Mouse (Mus musculus) embryonic stem cell, embryonic (primary cell): ENCODE results near the gene Sept4.

Experiments used
- CTCF ChIA-PET, 4 experiments: fragments of 300-600 bp in 2 of 4; fragments of 350-600 bp in 2 of 4; sonication (Branson Sonifier 250); formaldehyde crosslinking; loops; one replicate each; lab custom pipeline; 2022; ENCODE audit warnings: inconsistent platforms in 2 of 4; lab: Charles Lee
- POLR2A ChIA-PET, 4 experiments: fragments of 300-600 bp in 2 of 4; fragments of 350-600 bp in 2 of 4; sonication (Branson Sonifier 250); formaldehyde crosslinking; loops; one replicate each; lab custom pipeline; 2022; ENCODE audit warnings: antibody characterized with exemption in 4 of 4, inconsistent platforms in 1 of 4; lab: Charles Lee

The Sept4 gene

GRCm38 (mm10) chr11:87568255-87568953 is at the start of gene Sept4:
Gene Sept4, plus strand, starts transcription at chr11:87568903.
- POLR2A ChIA-PET: interaction anchor here in 2 of 4 experiments (2.5 to 2.8 kb wide), 2 partner anchors 10 to 23 kb away, joined by 6 to 12 read pairs; partner anchors contain the start of gene Mtmr4 (in 1 of the 2)
- CTCF ChIA-PET: no interaction called here

GRCm38 (mm10) chr11:87519260-87519659 is 49.4 kb upstream of the Sept4 start:
- ChIA-PET CTCF (interaction anchor here (0.6 to 2.3 kb wide), 5 partner anchors 12 to 15 kb away, joined by 3 to 9 read pairs (median 4); no protein-coding TSS in a partner anchor), POLR2A (interaction anchor here in 3 of 4 experiments (0.6 to 1.6 kb wide), 8 partner anchors 50 to 115 kb away, joined by 3 to 9 read pairs (median 6); partner anchors contain the start of genes Rad51c (in 1 of the 3) and Tex14 (in 1 of the 3))

- POLR2A ChIA-PET: interaction anchor here in 1 of 4 experiments (1.9 to 2.1 kb wide), 3 partner anchors 8 to 16 kb away, joined by 5 read pairs; no protein-coding TSS in a partner anchor
- CTCF ChIA-PET: interaction anchor here in 3 of 4 experiments (0.6 to 1.7 kb wide), 4 partner anchors 8 to 73 kb away, joined by 3 to 8 read pairs (median 4); no protein-coding TSS in a partner anchor
These were observed 45.2 kb upstream of the Sept4 start for GRCm38 (mm10) chr11:87523466-87523865.

GRCm38 (mm10) chr11:87523967-87524366 is 44.7 kb upstream of the Sept4 start:
- POLR2A ChIA-PET: interaction anchor here in 1 of 4 experiments (1.9 to 2.1 kb wide), 2 partner anchors 8 to 10 kb away, joined by 5 read pairs; no protein-coding TSS in a partner anchor
- CTCF ChIA-PET: interaction anchor here in 1 of 4 experiments (0.6 kb wide), 1 partner anchor 72 kb away, joined by 8 read pairs; no protein-coding TSS in a partner anchor

- POLR2A ChIA-PET: interaction anchor here in 1 of 4 experiments (0.7 kb wide), 1 partner anchor 126 kb away, joined by 3 read pairs; no protein-coding TSS in a partner anchor
- CTCF ChIA-PET: no interaction called here
These were observed 43.9 kb upstream of the Sept4 start for GRCm38 (mm10) chr11:87524780-87525179.

- CTCF ChIA-PET: interaction anchor here in 3 of 4 experiments (0.6 to 0.7 kb wide), 3 partner anchors 38 to 314 kb away, joined by 3 to 4 read pairs (median 3); no protein-coding TSS in a partner anchor
- POLR2A ChIA-PET: interaction anchor here in 3 of 4 experiments (0.5 to 1.8 kb wide), 9 partner anchors 23 to 520 kb away, joined by 3 to 4 read pairs (median 3); no protein-coding TSS in a partner anchor
These were observed 41.3 kb upstream of the Sept4 start for GRCm38 (mm10) chr11:87527364-87527763.

GRCm38 (mm10) chr11:87527990-87528389 is 40.7 kb upstream of the Sept4 start:
- ChIA-PET CTCF (interaction anchor here in 2 of 4 experiments (0.6 to 0.7 kb wide), 2 partner anchors 75 to 315 kb away, joined by 3 read pairs; no protein-coding TSS in a partner anchor), POLR2A (interaction anchor here in 3 of 4 experiments (0.6 to 1.4 kb wide), 3 partner anchors 101 to 1401 kb away, joined by 3 to 6 read pairs (median 4); no protein-coding TSS in a partner anchor)

GRCm38 (mm10) chr11:87531695-87532094 is 37.0 kb upstream of the Sept4 start:
- POLR2A ChIA-PET: interaction anchor here in 3 of 4 experiments (0.8 to 2.8 kb wide), 26 partner anchors 9 to 127 kb away, joined by 3 to 9 read pairs (median 5); partner anchors contain the start of genes Mtmr4 (in 1 of the 3), Rad51c (in 1 of the 3) and Tex14 (in 1 of the 3)
- CTCF ChIA-PET: interaction anchor here (0.6 to 2.0 kb wide), 42 partner anchors 9 to 1347 kb away, joined by 3 to 9 read pairs (median 3); partner anchors contain the start of gene Mtmr4 (in 2 of the 4)

GRCm38 (mm10) chr11:87542285-87542684 is 26.4 kb upstream of the Sept4 start:
- POLR2A ChIA-PET: interaction anchor here in 2 of 4 experiments (0.5 to 1.3 kb wide), 4 partner anchors 49 to 97 kb away, joined by 3 to 4 read pairs (median 4); no protein-coding TSS in a partner anchor
- CTCF ChIA-PET: interaction anchor here in 1 of 4 experiments (0.6 kb wide), 1 partner anchor 33 kb away, joined by 3 read pairs; no protein-coding TSS in a partner anchor

GRCm38 (mm10) chr11:87542906-87543305 is 25.8 kb upstream of the Sept4 start:
- POLR2A ChIA-PET: interaction anchor here in 3 of 4 experiments (0.5 to 1.3 kb wide), 6 partner anchors 48 to 117 kb away, joined by 3 to 4 read pairs (median 4); no protein-coding TSS in a partner anchor
- CTCF ChIA-PET: interaction anchor here in 1 of 4 experiments (0.6 kb wide), 1 partner anchor 32 kb away, joined by 3 read pairs; no protein-coding TSS in a partner anchor

GRCm38 (mm10) chr11:87553342-87553741 is 15.4 kb upstream of the Sept4 start:
- ChIA-PET CTCF (no interaction called here), POLR2A (no interaction called here)

GRCm38 (mm10) chr11:87554386-87554785 is 14.3 kb upstream of the Sept4 start:
- CTCF ChIA-PET: interaction anchor here in 1 of 4 experiments (0.7 kb wide), 1 partner anchor 504 kb away, joined by 3 read pairs; no protein-coding TSS in a partner anchor
- POLR2A ChIA-PET: interaction anchor here in 2 of 4 experiments (1.2 to 1.4 kb wide), 3 partner anchors 37 to 150 kb away, joined by 3 to 7 read pairs (median 4); partner anchors contain the start of genes Mtmr4 (in 1 of the 2), Rad51c (in 1 of the 2) and Tex14 (in 1 of the 2)

GRCm38 (mm10) chr11:87555106-87555703 is 13.5 kb upstream of the Sept4 start:
- POLR2A ChIA-PET: interaction anchor here in 3 of 4 experiments (0.5 to 1.4 kb wide), 4 partner anchors 36 to 151 kb away, joined by 3 to 7 read pairs (median 4); partner anchors contain the start of genes Mtmr4 (in 1 of the 3), Rad51c (in 1 of the 3) and Tex14 (in 1 of the 3)
- CTCF ChIA-PET: interaction anchor here in 2 of 4 experiments (0.5 to 0.7 kb wide), 2 partner anchors 328 to 503 kb away, joined by 3 read pairs; no protein-coding TSS in a partner anchor

- ChIA-PET POLR2A (interaction anchor here in 2 of 4 experiments (1.0 to 2.0 kb wide), 5 partner anchors 11 to 43 kb away, joined by 3 to 7 read pairs (median 3); partner anchors contain the start of gene Mtmr4 (in 1 of the 2)), CTCF (no interaction called here)
These were observed 7.5 kb upstream of the Sept4 start for GRCm38 (mm10) chr11:87561208-87561607.

- POLR2A ChIA-PET: interaction anchor here in 2 of 4 experiments (0.6 to 1.6 kb wide), 2 partner anchors 14 to 19 kb away, joined by 3 to 4 read pairs; no protein-coding TSS in a partner anchor
- CTCF ChIA-PET: interaction anchor here in 2 of 4 experiments (0.6 kb wide), 2 partner anchors 12 to 34 kb away, joined by 4 read pairs; no protein-coding TSS in a partner anchor
These were observed 2.2 kb upstream of the Sept4 start, which contains the start of gene Gm11492 for GRCm38 (mm10) chr11:87566501-87566900. Gene Gm11492, plus strand, starts transcription at chr11:87566653.

- ChIA-PET CTCF (no interaction called here), POLR2A (interaction anchor here in 3 of 4 experiments (1.1 to 14.1 kb wide), 4 partner anchors 7 to 22 kb away, joined by 3 to 139 read pairs (median 8); partner anchors contain the start of gene Mtmr4 (in 3 of the 3))
These were observed 2.0 kb downstream of the Sept4 start for GRCm38 (mm10) chr11:87570743-87571142.
